Mouse (Mus musculus): ENCODE measurements around the gene H60b.
"Not testable (repeated sequence)": the region's sequence is repeated elsewhere in the genome, so short reads cannot be mapped to it uniquely, and the experiment has no call there.

- TF ChIP-seq CTCF, EP300 (IDR thresholded peaks at IDR 0.05): not testable (repeated sequence)
Measured at GRCm38 (mm10) chr10:22153147-22153690, 5.2 kb upstream of the H60b start.
